Mouse (Mus musculus): ENCODE data around the gene Gm17660.

The Gm17660 gene

DNA sequence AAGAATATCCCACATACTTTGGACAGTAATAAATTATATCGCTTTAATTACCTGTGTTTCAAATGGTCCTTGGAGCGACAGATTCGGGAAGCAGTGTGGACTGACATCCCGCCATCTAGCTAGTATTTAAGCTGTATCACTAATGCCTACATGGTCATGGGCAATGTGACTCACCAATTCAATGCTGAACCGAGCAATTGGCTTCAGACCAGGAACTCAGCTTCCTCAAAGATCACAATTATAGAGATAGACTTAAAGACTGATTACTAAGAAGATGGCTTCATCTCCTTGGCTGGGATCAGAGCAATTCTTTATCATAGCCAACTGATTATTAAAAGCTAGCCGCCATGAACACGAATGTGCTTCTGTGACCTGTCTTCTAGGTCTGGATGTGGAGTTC lies at the start of gene Gm17660:
Gene Gm17660, minus strand, starts transcription at position 101 of the 400 bp plus-strand sequence.
- no peak for DNase-seq

DNA sequence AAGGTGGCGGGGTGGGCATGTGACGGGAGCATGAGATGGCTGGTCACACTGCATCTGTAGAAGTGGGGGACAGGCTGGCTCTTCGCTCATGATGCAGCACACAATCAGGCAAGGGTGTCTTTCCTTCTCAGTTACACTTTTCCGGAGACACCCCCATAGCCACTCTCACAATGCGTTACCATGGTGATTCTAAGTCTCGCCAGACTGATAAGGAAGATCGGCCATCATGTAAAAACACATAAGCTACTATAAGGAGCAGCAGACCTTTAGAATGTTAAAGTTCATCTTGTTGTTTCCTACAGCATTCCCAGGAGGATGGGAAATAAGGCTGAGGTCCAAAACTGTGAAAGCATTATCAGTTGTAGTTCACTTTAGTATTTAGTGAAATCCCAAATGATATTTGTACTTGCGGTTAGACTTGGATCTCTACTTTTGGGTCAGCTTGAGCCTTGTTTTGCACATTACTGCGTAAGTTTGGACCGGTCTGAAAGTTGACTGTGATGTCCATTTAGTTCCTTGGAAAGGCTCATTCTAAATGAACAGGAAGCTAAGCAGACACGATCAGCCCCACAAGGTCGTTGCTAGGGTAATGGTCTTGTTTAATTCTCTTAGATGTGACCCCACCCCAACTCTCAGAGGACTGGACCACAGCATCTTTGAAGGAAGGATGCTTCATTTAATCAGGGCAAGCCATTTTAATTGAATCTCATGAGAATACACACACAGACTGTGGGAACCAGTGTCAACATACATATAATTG lies 49.3 kb upstream of the Gm17660 start:
- DNase-seq: no peak

DNA sequence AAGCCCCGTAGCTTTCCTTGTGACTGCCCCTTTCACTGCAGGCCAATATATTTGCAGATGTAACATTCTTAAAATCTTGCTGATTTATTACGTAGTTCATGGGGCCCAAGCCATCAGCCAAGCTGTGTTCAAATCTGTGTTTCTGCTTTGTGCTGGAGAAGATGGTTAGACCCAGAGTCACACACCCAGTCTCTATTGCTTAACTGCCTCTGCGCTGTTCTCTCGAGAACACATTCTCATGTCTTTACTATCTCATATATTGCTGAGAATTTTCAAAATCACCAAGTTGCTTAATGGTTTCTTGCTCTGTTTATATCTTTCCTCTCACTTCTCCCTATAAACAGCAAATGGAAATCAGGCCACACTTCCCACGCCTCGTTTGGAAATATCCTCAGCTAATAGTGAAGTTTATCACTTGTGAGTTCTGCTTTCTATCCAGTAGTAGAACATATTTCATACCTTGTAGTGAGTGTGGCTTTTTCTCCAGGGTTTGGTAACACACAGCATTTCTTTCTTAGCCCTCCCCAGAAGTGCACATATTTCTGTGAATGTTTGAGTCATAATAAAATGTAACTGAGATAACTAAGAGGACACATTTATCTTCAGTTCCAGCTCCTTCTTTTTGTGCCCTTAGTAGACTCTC lies 46.7 kb upstream of the Gm17660 start:
- no peak for DNase-seq

DNA sequence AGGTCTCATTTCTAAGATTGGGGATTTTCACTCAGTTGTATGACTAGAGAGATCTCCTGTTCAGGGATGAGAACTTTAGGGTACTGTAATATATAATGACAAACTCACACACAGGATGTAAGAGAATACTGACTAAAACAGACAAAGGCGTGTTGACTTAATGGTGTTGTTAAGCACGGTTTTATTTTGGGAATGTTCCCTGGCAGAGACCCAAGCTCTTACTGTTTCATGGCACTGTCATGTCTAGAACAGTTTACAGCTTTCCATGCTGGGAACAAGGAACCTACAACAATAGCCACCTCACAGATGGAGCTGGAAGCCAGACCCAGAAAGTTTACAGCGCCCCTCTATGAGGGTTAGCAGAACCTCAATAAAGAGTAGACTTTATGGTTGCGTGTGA lies 38.5 kb upstream of the Gm17660 start:
- DNase-seq: no peak

DNA sequence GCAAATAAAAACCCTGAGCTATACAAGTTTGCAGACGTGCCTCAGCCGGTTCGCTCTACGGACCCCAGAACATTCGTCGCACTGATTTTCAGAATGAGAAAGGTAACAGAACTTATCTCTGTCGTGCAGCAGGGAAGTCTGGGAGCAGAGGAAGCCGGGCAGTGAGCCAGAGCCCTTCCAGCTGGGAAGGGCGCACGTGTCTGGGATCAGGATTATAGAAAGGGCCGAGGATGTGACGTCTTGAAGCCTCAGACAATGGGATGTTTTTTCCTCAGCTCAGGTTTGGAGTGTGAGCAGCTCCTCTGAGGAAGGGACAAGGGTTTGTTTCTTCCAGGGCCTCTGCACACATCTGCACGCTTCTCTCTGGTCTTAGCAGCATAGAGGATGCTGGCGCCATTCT lies 37.7 kb upstream of the Gm17660 start:
- no peak for DNase-seq

DNA sequence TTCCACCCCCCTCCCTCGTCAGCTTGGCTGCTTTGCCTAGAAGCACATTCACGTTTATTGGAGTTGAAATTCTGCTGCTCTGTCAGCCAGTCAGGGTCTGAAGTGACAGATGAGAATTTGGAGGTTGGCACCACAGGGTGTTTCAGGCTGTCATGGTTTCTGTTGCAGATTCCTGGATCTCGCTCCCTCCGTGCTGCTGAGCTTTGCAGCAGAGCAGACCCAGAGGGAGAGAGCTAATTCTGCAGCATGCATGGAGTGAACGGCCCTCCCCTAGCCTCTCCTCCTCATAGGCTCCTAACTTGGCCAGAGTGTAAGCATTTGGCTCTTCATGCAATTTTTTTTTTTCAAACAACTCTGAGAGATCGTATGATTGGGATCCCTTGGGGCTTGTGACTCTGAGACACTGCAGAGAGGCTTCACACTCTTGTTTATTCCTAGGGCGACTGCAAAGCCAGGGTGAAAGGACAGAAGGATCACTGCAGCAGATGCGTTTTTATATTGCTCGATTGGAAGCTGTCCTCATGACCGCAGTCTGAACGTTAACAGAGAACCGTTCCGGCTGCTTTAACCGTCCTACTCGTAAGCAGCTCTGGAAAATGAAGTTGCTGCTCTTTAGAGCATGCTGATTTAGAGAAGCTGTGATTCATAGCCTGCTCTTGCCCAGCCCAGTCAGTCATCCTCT lies 36.2 kb upstream of the Gm17660 start, which contains the start of gene Sparcl1:
Gene Sparcl1, minus strand, starts transcription at position 243 of the 682 bp plus-strand sequence.
- peak; percentile 42 for DNase-seq

DNA sequence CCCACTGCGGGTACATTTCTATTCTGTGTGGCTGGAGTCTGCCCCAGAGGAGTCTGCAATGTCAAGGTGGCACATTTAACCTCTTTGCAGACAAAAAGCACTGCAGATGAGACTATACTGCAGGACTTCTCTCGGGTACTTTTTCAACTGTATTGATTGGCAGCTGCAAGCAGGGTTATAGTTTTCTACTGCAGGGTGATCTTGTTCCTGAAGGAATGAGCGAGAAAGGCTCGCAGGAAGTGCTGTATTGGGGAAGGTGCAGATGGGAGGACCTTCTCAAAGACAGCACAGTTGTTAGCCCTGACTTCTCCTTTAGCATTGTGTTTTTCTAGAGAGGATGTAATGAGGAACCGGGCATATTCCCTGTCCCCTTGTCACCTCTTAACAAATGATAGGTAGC lies 35.1 kb upstream of the Gm17660 start:
- no peak for DNase-seq

DNA sequence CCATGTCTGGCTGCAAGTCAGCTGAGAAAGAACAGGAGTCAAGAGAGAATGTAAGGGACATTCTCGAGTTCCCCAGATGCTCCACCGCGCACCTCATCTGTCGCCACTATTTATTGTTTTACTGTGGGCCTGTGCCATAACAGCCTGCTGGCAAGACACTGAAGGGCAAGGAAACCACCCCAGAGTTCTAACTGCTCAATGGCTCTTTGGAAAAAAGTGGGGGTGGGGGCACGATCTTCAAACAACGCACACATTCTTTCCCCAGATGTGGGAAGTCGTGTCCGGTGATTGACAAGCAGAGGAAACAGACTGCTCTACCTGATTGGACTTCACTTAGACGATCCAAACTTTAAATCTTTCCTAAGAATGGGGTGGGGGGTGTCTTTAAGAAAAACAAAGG lies 34.6 kb upstream of the Gm17660 start:
- no peak for DNase-seq

DNA sequence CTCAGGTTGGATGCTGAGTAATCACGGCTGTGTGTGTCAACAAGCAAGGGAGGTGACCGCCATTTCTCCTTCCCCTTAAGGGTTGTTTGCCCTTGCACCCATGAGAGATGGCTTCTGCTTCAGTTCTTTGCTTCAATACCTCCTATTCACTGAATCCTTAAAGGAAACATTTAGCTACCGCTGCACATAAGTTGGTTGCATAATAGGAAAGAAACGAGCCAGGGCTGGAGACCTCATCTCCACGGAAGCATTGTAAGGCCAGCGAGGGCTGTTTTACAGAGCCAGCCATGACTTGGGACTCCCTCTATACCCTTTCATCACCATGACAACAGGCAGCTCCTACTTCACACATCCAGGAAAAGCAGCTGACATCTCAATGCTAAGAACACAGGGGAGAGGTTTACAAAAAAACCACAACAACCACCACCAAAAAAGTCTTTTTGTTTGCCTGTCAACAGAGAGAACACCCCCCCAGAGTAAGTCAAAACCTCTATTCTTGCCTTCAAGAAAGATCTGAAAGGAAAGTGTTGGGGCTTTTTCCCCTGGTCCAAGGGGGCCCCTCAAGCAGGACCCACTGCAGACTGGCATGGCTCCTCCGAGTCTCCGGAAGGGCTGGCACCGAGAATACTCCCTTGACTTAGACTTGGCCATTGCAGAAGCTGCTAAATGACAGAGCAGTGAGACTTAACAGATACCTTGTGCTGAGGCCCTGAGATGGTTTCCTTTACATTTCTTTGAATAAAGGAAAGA lies 32.9 kb upstream of the Gm17660 start:
- peak; percentile 43 for DNase-seq

DNA sequence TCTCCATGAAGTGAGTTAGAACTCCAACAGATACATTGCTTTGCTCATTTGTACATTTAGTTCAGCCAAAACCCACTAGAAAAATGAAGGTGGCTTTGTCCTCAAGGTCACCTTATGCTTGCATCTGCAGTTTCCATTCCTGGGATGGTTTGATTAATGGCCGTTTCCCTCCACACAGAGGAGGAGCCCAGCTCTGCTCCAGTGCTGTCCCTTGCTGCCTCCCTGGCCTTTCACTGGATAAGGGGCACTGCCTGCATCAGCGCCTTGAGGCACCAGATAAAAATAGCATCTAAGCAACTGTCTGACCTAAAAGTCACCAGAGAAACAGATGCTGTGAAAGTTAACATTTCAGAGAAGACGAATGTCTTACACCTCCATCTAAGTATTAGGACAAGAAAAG lies 32.1 kb upstream of the Gm17660 start:
- no peak for DNase-seq

DNA sequence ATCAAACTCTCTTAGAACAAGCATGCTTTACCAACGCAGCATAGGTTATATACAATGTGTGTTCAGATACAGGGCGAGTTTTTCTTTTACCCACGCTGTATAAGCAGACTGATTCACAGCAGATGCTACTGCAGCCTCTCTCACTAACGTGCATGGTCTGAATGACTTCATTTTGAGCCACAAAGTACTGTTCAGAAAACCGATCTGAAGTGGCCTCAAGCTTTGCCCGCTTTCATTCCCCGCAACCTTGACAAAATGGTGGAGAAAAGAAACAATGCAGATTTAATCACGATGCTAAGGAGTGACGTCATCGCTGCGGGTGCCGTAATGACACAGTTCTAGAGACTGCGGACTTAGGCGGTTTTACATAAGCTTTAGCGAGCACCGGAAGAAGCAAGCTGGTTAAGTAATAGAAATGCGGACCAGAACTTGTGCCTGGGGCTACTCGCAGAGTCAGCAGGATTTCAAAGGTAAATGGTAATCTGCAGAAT lies 31.5 kb upstream of the Gm17660 start:
- peak; percentile 51 for DNase-seq

DNA sequence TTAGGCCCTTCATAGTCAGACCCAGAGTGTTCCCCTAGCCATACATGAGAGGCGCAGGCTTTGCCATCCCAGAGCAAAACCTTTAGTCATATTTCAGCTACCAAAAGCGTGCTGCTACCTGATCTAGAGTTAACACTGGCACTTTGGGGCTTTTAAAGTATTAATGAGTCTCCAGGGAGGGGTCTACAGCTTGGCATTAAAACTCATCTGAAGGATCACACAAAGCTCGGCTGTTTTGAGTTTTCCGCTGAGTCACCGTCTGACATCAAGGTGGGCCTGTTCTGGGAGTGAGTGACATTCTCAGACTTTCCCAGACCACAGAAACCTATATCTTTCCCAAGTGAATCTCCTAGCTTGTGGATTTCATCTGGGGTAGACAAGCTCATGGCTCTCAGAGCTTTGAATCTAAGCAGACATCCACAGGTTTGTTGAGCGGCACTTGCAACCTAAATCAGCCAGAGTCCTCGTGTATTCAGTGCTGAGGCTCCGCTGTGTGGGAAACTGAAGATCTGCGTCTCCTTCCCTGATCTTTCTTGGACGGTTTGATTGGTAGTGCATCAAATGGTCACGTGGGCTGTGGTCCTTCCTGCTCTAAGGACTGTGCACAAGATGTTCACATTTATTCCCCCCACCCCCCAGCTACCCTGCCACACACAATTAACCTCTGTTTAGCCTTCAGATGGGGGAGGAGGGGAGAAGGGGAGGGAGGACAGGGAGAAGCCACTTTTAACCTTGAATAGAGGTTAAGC lies 30.9 kb upstream of the Gm17660 start:
- DNase-seq: no peak

DNA sequence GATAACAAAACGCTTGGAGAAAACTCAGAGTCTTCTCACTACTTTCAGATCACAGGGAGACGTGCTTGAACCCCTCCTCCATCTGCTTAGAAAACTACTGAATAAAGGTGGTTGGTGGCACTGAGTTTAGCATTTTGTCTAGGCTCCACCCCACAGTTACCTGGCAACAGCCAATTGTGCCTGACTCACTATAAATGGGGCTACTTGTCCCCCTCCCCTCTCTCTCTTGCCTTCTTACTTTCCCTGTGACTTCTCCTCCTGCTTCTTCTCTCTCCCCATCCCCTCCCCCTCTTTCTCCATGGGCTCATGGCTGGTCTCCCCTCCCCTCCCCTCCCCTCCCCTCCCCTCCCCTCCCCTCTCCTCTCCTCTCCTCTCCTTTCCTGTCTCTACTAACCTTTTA lies 26.7 kb upstream of the Gm17660 start:
- no peak for DNase-seq

DNA sequence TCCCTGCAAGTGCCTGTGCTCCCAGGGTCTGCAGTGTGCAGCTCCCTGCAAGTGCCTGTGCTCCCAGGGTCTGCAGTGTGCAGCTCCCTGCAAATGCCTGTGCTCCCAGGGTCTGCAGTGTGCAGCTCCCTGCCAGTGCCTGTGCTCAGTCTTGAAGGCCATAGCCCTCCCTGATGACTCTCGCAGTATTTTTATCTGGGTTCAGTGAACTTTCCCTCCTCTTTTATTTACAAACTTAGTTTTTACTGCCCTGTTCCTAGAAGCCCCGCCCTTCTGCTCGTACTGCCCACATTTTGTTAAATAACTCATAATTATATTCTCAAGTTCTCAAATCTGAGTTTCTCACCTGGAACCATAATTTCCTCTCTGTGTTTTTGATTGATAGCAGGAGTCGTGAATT lies 25.8 kb upstream of the Gm17660 start:
- DNase-seq: no peak

DNA sequence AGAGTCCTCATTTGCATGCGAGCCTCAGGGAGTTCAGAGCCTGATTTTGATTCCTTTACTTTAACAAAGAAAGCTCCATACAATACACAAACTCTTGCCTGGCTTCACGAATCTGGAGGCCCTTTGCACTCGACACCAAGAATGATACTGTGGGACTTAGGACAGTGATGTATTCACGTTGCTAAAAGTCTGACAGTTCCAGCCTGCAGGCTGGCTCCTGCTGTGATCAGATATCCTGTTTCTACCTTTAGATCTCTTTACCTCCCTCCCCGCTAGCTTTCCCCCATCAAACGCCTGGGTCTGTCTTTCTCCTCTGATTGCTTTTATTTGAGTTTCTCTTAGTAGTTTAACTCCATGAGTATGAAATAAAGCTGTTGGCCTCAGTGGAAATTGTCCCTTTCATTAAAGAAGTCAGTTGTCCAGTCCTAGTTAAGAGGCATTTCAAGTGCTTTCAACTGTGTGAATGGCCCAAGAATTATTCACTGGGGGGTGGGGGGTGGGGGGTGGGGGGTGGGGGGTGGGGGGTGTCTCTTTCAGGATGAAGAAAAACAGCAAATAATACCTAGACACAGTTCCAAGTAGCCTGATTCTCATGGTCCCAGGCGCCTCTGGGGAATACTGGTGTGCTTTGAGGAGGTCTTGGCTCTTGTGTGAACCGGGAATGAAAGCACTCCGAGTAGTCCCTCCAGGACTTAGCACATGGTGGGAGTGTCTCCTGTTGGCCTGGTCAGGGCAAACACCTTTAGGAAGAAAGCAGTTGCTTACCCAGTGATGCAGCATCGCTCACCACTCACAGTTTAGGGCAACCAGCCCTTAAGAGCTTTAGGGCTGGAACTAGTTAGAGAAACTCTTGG lies 24.5 kb upstream of the Gm17660 start:
- no peak for DNase-seq

DNA sequence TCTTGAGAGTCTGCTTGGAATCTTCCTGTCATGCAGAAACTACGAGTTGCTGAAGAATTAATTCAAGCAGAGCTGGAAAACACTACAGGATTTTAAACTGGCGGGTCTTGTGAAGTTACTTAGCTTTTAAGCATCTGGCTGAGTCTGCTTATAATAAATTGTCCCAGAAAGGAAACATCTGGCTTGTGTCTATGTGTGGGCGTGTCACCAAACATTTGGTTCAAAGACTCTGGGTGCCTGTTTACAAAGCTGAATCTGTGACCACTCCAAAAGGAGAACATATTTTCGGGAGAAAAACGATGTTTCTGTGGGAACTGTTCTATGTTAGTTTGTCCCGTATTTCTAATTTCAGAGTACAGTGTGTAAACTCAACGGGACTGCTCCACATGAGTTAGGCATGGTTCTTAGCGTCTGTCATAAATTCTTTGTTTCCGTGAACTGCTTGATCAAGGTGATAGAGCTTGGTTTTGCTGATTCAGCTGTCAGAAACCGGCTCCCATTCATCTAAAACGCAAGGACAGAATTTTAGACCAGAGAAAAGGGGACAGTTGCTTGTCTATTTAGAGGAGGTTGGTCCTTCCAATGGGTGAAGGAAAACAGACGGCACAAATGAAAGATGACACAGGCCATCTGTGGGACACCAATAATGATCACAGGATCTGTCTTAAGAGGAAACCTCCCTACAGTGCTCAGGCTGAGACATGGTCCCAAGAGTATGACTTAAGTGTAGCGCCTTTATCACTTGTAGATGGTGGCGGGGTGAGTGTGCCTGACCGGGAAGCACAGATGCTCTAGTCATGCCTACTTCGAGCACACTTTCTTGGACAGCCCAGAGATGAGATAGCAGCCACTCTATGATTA lies 18.9 kb upstream of the Gm17660 start:
- no peak for DNase-seq

DNA sequence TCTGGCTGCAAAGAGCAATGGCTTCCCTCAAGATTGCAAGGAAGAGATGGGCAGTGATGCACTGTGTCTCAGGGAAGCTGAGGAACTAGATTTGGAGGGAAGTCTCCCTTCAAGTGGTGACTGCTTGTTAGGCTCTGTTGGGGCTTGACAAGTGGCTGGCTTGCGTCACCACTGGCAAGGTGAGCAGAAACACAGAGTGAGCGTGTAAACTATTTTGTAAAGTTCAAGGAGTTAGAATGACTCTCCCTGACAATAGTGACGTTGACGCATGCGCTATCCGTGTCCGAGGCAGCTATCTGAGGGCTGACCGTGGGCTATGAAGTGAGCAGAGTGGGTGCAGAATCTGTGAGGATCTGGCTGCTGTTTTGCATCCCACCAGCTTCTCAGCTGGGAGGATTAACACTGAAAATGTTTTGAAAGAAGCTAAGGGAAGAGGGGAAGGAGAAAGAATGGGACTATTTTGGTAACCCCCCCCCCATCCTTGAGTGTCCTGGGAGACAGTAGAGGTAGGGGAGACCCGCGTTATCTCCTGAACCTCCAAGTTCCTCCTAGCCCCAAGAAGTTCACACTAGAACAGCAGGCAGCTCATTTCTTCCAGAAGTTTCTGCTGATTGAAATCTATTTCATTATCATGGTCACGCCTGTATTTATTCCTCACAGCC lies 18.1 kb upstream of the Gm17660 start:
- DNase-seq: no peak

DNA sequence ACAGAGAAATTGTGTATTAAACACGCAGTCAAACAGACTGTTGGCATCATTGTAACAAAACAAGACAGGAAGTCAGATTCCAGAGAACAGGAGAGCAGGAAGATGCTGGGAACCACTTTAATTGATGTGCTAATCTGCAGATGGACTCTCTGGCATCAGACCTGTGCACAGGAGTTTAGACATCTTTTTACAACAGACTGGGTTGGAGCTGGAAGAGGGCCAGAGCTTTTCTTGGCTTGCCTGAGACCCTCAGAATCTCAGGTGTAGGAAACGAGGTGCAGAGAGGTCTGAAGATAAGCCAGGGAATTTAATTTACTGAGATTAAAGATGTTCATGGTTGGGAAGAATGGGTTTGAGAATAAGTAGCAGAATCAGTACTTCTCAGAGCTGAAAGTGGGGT lies 12.3 kb upstream of the Gm17660 start:
- DNase-seq: no peak

DNA sequence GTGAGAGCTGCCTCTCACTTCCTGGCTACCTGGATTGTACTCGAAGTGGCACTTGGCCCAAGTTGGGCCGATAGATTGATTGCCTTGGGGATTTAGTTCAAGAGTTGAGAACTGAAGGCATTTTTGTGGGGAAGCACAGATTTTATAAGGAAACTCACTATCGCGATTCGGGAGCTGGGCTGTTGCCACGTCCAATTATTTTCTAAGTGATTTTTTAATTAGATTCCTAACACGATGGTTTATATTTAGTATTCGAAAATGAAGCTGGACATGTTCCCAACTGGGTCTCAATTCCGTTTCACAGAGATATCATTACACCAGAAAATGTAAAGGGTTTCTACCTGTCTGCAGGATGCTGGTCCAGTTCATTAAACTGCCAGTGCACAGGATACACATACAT lies 8.0 kb upstream of the Gm17660 start:
- no peak for DNase-seq

DNA sequence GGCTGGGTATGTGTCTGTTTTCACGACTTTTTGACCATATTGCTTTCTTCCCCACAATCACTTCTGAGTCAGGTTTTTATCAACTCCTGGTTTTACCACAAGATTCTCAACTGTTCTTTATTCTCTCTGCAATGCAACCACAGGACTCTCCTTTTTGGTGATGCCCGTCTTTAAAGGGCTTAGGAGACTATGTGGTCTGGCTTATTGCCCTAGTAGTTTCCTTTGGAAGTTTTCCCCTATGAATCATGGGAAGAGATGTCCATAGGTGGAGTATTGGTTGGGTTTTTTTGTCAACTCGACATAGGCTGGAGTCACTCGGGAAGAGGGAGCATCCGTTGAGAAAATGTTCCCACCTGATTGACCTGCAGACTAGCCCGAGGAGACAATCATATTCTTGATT lies 3.3 kb upstream of the Gm17660 start:
- no peak for DNase-seq

All from cerebellum, adult 9-10 months (tissue).